Mouse (Mus musculus) gastrocnemius, adult 18-20 months (tissue): ENCODE measurements around the gene Cog4. TPM values are rescaled to one million over a fixed set of nuclear protein-coding genes. Genes with fewer than 3 reads are reported as not detected.
"Not testable (repeated sequence)": the region's sequence is repeated elsewhere in the genome, so short reads cannot be mapped to it uniquely, and the experiment has no call there.

Experiments
- DNase-seq: peaks from one replicate; pipeline ENCODE4 v3.0.0; 2021; ENCODE audit warnings: low spot score
- total RNA-seq, 2 experiments: library from RNA; stranded (reverse); gene quantifications; 2 replicates each; pipeline ENCODE4 v1.2.3; 2021

The Cog4 gene
- total RNA-seq, 2 experiments from 2014 or later, result 63.7 to 63.8 TPM

GRCm38 (mm10) chr8:110888441-110888840, 42.0 kb downstream of the Cog4 start:
- no peak for DNase-seq

- DNase-seq, result peak; percentile 31
Measured at GRCm38 (mm10) chr8:110888860-110889259, 42.5 kb downstream of the Cog4 start.

GRCm38 (mm10) chr8:110889904-110890470, 43.6 kb downstream of the Cog4 start:
- DNase-seq, result no peak

- DNase-seq, result no peak
Measured at GRCm38 (mm10) chr8:110892040-110892439, 45.6 kb downstream of the Cog4 start.

- no peak for DNase-seq
Measured at GRCm38 (mm10) chr8:110892913-110893312, 46.5 kb downstream of the Cog4 start.

GRCm38 (mm10) chr8:110894851-110895250, 48.5 kb downstream of the Cog4 start:
- no peak for DNase-seq

- no peak for DNase-seq
Measured at GRCm38 (mm10) chr8:110895254-110895653, 48.9 kb downstream of the Cog4 start.

GRCm38 (mm10) chr8:110895812-110896211, 49.4 kb downstream of the Cog4 start:
- no peak for DNase-seq

GRCm38 (mm10) chr8:110897495-110897894, 51.1 kb downstream of the Cog4 start:
- no peak for DNase-seq

- no peak for DNase-seq
Measured at GRCm38 (mm10) chr8:110901056-110901455, 54.7 kb downstream of the Cog4 start.

GRCm38 (mm10) chr8:110901839-110902578, 55.6 kb downstream of the Cog4 start, which contains the start of gene Fuk:
Gene Fuk, minus strand, starts transcription at chr8:110902488.
- DNase-seq, result peak; percentile 85

- DNase-seq, result no peak
Measured at GRCm38 (mm10) chr8:110902579-110902965, 56.2 kb downstream of the Cog4 start.

- DNase-seq, result no peak
Measured at GRCm38 (mm10) chr8:110905404-110905803, 59.0 kb downstream of the Cog4 start.

GRCm38 (mm10) chr8:110906682-110907081, 60.3 kb downstream of the Cog4 start:
- DNase-seq, result no peak

- not testable (repeated sequence) for DNase-seq
Measured at GRCm38 (mm10) chr8:110909850-110910249, 63.5 kb downstream of the Cog4 start.

- no peak for DNase-seq
Measured at GRCm38 (mm10) chr8:110911576-110912570, 65.5 kb downstream of the Cog4 start.

GRCm38 (mm10) chr8:110917415-110917814, 71.0 kb downstream of the Cog4 start:
- DNase-seq, result no peak

GRCm38 (mm10) chr8:110918027-110918426, 71.6 kb downstream of the Cog4 start:
- no peak for DNase-seq

- DNase-seq, result no peak
Measured at GRCm38 (mm10) chr8:110918460-110918859, 72.1 kb downstream of the Cog4 start.

- peak; percentile 92 for DNase-seq
Measured at GRCm38 (mm10) chr8:110919341-110920031, 73.1 kb downstream of the Cog4 start, which contains the start of gene St3gal2. Gene St3gal2, plus strand, starts transcription at chr8:110919922.
